Comparison of ENCODE assay signal across 8 mouse cellular contexts in the genomic region with DNA sequence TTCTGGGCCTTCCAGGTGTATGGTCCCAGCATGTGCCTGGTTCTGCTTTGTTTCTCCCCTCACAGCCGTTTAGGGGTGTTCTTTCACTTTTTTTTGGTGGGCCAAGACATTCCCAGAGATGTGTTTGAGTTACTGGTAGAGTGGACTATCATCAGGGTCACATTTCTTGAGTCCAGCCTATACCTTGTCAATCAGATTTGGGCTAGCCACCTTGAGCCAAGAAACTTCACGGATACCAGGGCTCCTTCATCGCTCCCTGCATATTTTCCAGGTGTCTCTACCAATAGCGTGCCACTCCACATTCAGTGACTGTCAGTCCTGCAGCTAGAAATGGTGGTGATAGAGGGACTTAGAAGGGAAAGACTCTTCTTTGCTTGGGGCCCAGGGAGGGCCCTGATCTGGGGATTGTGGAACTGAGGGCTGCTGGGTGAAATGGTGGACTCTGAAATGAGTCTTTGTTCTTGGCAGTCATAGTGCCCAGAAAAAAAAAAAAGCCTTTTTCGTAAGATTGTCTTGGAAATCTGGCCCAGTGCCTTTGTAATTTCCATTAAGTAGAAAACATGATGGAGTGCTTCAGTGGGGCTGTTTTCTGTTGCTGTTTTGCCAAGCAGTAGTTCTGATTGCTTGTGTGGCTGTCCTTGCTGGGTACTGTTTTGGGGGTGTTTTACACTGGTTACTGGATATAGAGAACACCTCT. TPM values are rescaled to one million over a fixed set of nuclear protein-coding genes. Genes with fewer than 3 reads are reported as not detected.
DNase-seq lines count a peak whose midpoint lies in the region; ATAC-seq lines count a peak whose summit lies in the region.

No protein-coding gene starts in this region.

- no peaks in the 10 kb centered on the region for H3K36me3 ChIP-seq in kidney, embryonic 14.5 days (ENCODE audit: control insufficient read depth, insufficient read depth, low read length)
- peaks cover 10% of the 10 kb centered on the region for H3K36me3 ChIP-seq in embryonic facial prominence, embryonic 10.5 days (replicated peaks)
- no peaks in the 10 kb centered on the region for H3K36me3 ChIP-seq in hindbrain, embryonic 12.5 days

- no peak for DNase-seq in kidney, postnatal 10 days
- DNase-seq in embryonic facial prominence, embryonic 10.5 days (ENCODE audit: low spot score) = no peak
- DNase-seq in lung, postnatal 36 days = peak; percentile 59
- no peak for DNase-seq in thymus, adult 18-20 months
- DNase-seq in cerebellum, postnatal 14 days = no peak
- DNase-seq in retina, postnatal 1 day = no peak

- WGBS in kidney, embryonic 14.5 days = 59% methylated on average over 5 of the region's 5 CpGs
- WGBS in embryonic facial prominence, embryonic 10.5 days = 62% methylated on average over 5 of the region's 5 CpGs
- WGBS in hindbrain, embryonic 12.5 days = 60% methylated on average over 5 of the region's 5 CpGs

- peak overlapping the region; percentile 97 for H3K27ac ChIP-seq in kidney, embryonic 14.5 days (ENCODE audit: low read depth, low read length)
- H3K27ac ChIP-seq in embryonic facial prominence, embryonic 10.5 days (replicated peaks) = peak overlapping the region; percentile 95
- H3K27ac ChIP-seq in hindbrain, embryonic 12.5 days = peak overlapping the region; percentile 97

- H3K27me3 ChIP-seq in kidney, embryonic 14.5 days (ENCODE audit: control insufficient read depth, insufficient read depth, low read length) = no peaks in the 10 kb centered on the region
- H3K27me3 ChIP-seq in embryonic facial prominence, embryonic 10.5 days (replicated peaks; ENCODE audit: low read depth, poor library complexity, severe bottlenecking) = no peaks in the 10 kb centered on the region
- H3K27me3 ChIP-seq in hindbrain, embryonic 12.5 days = no peaks in the 10 kb centered on the region

- no peak; the same call in 1 of the 2 replicates for ATAC-seq in kidney, embryonic 14.5 days (ENCODE audit: low FRiP score, low TSS enrichment)
- no peak for ATAC-seq in hindbrain, embryonic 12.5 days (ENCODE audit: low FRiP score)

- peaks cover 11% of the 10 kb centered on the region for H3K4me1 ChIP-seq in kidney, embryonic 14.5 days (ENCODE audit: control insufficient read depth, insufficient read depth, low read length)
- peaks cover 35% of the 10 kb centered on the region for H3K4me1 ChIP-seq in embryonic facial prominence, embryonic 10.5 days
- peaks cover 28% of the 10 kb centered on the region for H3K4me1 ChIP-seq in hindbrain, embryonic 12.5 days

- no peaks in the 10 kb centered on the region for H3K9me3 ChIP-seq in kidney, embryonic 14.5 days (ENCODE audit: control insufficient read depth, low read length)
- no peaks in the 10 kb centered on the region for H3K9me3 ChIP-seq in embryonic facial prominence, embryonic 10.5 days
- no peaks in the 10 kb centered on the region for H3K9me3 ChIP-seq in hindbrain, embryonic 12.5 days (replicated peaks)

- H3K9ac ChIP-seq in kidney, embryonic 14.5 days (ENCODE audit: low read depth, low read length) = peak overlapping the region; percentile 73
- peak overlapping the region; percentile 83 for H3K9ac ChIP-seq in hindbrain, embryonic 12.5 days

- peak overlapping the region; percentile 87 for H3K4me3 ChIP-seq in kidney, embryonic 14.5 days (ENCODE audit: low read length)
- H3K4me3 ChIP-seq in embryonic facial prominence, embryonic 10.5 days = peak overlapping the region; percentile 84
- peak overlapping the region; percentile 76 for H3K4me3 ChIP-seq in hindbrain, embryonic 12.5 days

- peak overlapping the region; percentile 71 for H3K4me2 ChIP-seq in kidney, embryonic 14.5 days (replicated peaks; ENCODE audit: low read depth, low read length)
- peak overlapping the region; percentile 73 for H3K4me2 ChIP-seq in hindbrain, embryonic 12.5 days (replicated peaks)

RNA-seq across cellular contexts. Expression of gene Vps37c, which starts 1.1 kb away (rescaled TPM):
- polyA plus RNA-seq in kidney, embryonic 14.5 days (2014; fragmentation: Nextera tagmentation; extraction: Ambion mirVana) = 18.9 and 31.7 TPM in 2 replicates
- polyA plus RNA-seq in embryonic facial prominence, embryonic 10.5 days (2016; fragmentation: Nextera tagmentation; extraction: Ambion mirVana) = 37.6 and 40.8 TPM in 2 replicates
- polyA plus RNA-seq in hindbrain, embryonic 12.5 days (2016; fragmentation: Nextera tagmentation; extraction: Ambion mirVana) = 36.6 and 37.5 TPM in 2 replicates

RNA-seq across cellular contexts. Expression of gene Pga5, which starts 11.7 kb away (rescaled TPM):
- polyA plus RNA-seq in kidney, embryonic 14.5 days (2014; fragmentation: Nextera tagmentation; extraction: Ambion mirVana) = not detected in 2 replicates
- not detected in 2 replicates for polyA plus RNA-seq in embryonic facial prominence, embryonic 10.5 days (2016; fragmentation: Nextera tagmentation; extraction: Ambion mirVana)
- not detected in 2 replicates for polyA plus RNA-seq in hindbrain, embryonic 12.5 days (2016; fragmentation: Nextera tagmentation; extraction: Ambion mirVana)

RNA-seq across cellular contexts. Expression of gene Cd5, which starts 49.2 kb away (rescaled TPM):
- polyA plus RNA-seq in kidney, embryonic 14.5 days (2014; fragmentation: Nextera tagmentation; extraction: Ambion mirVana) = 0.46 and 0.61 TPM in 2 replicates
- 0.15 and 0.19 TPM in 2 replicates for polyA plus RNA-seq in embryonic facial prominence, embryonic 10.5 days (2016; fragmentation: Nextera tagmentation; extraction: Ambion mirVana)
- 0.17 and 0.31 TPM in 2 replicates for polyA plus RNA-seq in hindbrain, embryonic 12.5 days (2016; fragmentation: Nextera tagmentation; extraction: Ambion mirVana)

RNA-seq across cellular contexts. Expression of gene Vwce, which starts 55.6 kb away (rescaled TPM):
- 1.2 and 2.0 TPM in 2 replicates for polyA plus RNA-seq in kidney, embryonic 14.5 days (2014; fragmentation: Nextera tagmentation; extraction: Ambion mirVana)
- 1.8 and 2.0 TPM in 2 replicates for polyA plus RNA-seq in embryonic facial prominence, embryonic 10.5 days (2016; fragmentation: Nextera tagmentation; extraction: Ambion mirVana)
- polyA plus RNA-seq in hindbrain, embryonic 12.5 days (2016; fragmentation: Nextera tagmentation; extraction: Ambion mirVana) = 0.48 and 0.74 TPM in 2 replicates
